Mouse (Mus musculus) layer of hippocampus, adult 18-20 months (tissue): ENCODE measurements at regions not wholly inside any gene's neighbourhood (a gene's known extent, or its start where the extent isn't known, plus 50 kb on each side); places are given as distances from the start of the nearest gene placed in this dataset.

ENCODE experiments used
- DNase-seq, 2 experiments: peaks; one replicate each; pipeline ENCODE4 v3.0.0; 2022; ENCODE audit warnings: low spot score in 2 of 2

GRCm38 (mm10) chr3:42110976-42111847 lies 368.8 kb downstream of the D3Ertd751e start:
- peak; percentile 56 to 83 for DNase-seq

DNA sequence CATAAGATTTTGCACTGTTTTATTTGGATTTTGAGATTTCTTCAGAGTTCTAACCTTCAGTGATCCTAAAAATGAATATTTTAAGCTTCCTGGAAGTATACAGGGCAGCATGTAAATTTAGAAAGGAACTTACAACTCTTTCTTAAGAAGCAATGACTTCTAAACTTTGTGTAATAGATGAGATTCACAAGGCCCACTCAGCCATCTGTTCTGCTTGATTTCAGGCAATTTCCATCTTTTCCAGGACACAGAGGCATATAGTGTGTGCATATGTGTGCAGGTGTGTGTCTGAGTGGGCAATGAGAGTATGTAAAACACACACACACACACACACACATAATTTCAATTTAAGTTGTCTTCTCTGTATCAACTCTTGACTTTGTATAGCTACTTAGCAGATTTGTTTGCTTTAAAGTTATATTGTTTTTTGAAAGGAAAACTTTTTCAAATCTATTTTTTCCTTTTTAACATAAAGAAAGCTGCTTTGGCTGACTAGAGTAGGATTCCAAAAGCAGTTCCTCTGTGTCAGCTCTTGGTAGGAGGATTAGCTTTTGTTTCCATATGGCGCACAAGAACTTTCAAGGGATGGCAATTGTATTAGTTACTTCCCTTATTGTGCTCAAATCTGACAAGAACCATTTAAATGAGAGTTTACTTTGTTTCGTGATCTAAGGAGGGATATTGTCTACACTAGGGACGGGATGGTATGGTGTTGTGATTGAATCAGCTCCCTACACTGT lies 387.6 kb downstream of the D3Ertd751e start:
- peak in 1 of 2 experiments; percentile 43 for DNase-seq

DNA sequence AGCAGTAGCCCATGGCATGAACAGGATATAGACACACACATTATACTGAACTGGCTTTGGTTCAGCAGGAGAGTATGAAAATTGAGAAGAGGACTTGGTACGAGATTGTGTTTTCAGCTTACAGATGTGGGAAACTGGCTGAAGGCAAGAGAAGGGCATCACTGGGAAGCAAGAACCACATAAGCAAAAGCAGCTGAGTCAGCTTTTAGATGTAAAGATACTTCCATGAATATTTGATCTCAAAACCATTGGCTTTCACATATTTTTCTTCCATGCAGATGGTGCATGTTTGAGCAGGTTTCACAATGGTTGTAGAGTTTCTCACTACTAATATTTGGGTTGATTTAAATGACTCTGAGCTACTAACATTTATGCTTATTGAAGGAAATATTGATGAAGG lies 389.9 kb downstream of the D3Ertd751e start:
- DNase-seq: no peak

GRCm38 (mm10) chr3:42153372-42153771 lies 411.0 kb downstream of the D3Ertd751e start:
- DNase-seq: no peak

- no peak for DNase-seq
Measured at GRCm38 (mm10) chr3:42154909-42155308, 412.5 kb downstream of the D3Ertd751e start.

- no peak for DNase-seq
Measured at GRCm38 (mm10) chr3:42163666-42164065, 421.3 kb downstream of the D3Ertd751e start.

- DNase-seq: no peak
Measured at GRCm38 (mm10) chr3:42199206-42199605, 456.8 kb downstream of the D3Ertd751e start.

DNA sequence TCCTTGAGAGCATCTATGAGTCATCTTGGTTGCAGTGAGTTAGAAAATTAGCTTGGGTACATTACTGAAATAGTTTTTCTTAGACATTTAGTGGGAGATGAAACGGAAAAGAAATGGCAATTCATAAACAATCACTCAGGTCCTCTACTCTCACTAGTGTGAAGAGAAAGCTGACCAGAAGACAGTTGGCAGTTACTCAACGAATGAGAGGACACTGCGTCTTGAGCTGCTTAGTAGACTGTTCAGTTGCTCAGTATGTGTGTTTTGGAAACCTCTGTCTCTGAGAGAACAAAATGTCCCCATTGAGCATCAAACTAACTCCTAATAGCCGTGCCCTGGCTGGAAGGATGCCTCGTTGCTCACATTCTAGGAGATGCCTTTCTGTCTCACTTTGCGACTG lies 459.0 kb downstream of the D3Ertd751e start:
- no peak for DNase-seq

- DNase-seq: no peak
Measured at GRCm38 (mm10) chr3:42205640-42206039, 463.2 kb downstream of the D3Ertd751e start.

- no peak for DNase-seq
Measured at GRCm38 (mm10) chr3:42211420-42211819, 469.0 kb downstream of the D3Ertd751e start.

GRCm38 (mm10) chr3:42212456-42212855 lies 470.0 kb downstream of the D3Ertd751e start:
- no peak for DNase-seq

DNA sequence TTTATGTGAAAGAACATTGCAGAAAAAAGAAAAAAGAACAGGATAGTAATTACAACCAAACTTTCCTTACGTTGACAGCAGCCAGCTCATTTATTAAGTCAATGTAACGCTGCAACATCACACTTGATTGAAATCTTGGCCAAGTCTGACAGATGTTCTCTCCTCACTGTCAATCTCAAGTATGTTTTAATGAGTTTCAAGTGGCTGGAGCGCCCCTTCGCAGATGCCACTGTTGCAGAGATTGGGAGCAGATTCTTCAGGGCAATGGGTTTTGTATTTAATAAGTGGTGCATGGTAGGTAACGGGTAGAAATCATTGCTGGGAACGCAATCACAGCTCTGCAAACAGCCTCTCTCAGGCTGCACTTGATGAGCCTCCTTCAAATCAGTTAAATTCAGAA lies 470.8 kb downstream of the D3Ertd751e start:
- DNase-seq: no peak

GRCm38 (mm10) chr3:42214624-42215276 lies 472.3 kb downstream of the D3Ertd751e start:
- DNase-seq: no peak

DNA sequence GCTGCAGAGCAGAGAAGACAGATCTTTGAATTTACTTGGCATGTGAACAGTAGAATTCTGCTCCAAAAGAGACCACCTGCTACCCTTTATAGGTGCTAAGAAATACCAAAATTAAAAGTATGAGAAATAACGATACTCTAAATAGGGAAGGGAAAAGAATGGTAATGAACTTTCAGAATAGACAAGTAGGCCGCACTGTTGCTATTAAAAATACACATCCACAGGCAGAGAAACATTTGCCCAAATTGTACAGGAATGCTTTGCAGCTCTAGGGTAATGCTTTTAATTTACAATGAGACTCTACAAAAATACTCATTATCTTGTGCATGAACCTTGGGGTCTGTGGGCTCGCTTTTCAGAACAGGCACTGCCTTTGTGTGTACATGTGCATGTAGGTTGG lies 476.3 kb downstream of the D3Ertd751e start:
- DNase-seq: no peak

GRCm38 (mm10) chr3:42227679-42228398 lies 485.4 kb downstream of the D3Ertd751e start:
- DNase-seq: peak; percentile 55 to 82

- no peak for DNase-seq
Measured at GRCm38 (mm10) chr3:42228399-42228755, 486.0 kb downstream of the D3Ertd751e start.

GRCm38 (mm10) chr3:42232268-42232667 lies 489.9 kb downstream of the D3Ertd751e start:
- no peak for DNase-seq

GRCm38 (mm10) chr3:42233756-42234155 lies 491.3 kb downstream of the D3Ertd751e start:
- peak in 1 of 2 experiments; percentile 32 for DNase-seq

GRCm38 (mm10) chr3:42235515-42235914 lies 493.1 kb downstream of the D3Ertd751e start:
- DNase-seq: no peak
